Mouse (Mus musculus): ENCODE measurements around the gene Ddt.
A peak's percentile ranks its signal among the peaks of the same experiment; 100 is the strongest.

The Ddt gene

GRCm38 (mm10) chr10:75772795-75773664 is at the start of gene Ddt:
TSS of gene Ddt (minus strand) at chr10:75773414.
- peak; percentile 91 to 95 for DNase-seq

GRCm38 (mm10) chr10:75822443-75822842 is 49.2 kb upstream of the Ddt start, which contains the start of gene Gstt4:
TSS of gene Gstt4 (minus strand) at chr10:75822543.
- DNase-seq: no peak

GRCm38 (mm10) chr10:75819882-75820281 is 46.7 kb upstream of the Ddt start:
- DNase-seq: no peak

DNA sequence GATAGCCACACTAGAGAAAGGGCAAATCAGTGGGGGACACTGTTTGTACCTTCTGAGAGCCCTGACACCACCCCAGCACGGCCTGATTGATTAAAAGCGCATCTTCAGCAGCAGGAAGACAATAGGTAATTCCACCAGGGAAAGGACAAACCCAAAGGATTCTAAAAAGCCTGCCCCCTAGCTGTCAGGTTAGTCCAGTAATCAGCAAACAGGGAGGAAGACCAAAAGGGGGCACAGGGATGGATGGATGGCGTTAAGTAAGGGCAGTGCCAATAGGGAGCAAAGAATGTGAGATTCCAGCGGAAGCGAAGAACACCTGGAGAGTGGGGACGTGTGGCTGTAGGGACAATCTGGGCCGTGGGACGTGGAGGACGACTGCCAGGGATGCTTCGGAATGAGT is 45.4 kb upstream of the Ddt start:
- no peak for DNase-seq

GRCm38 (mm10) chr10:75804217-75804616 is 31.0 kb upstream of the Ddt start:
- no peak for DNase-seq

GRCm38 (mm10) chr10:75798176-75798696 is 25.0 kb upstream of the Ddt start, which contains the start of gene Gstt1:
TSS of gene Gstt1 (minus strand) at chr10:75798584.
- DNase-seq: peak; percentile 72 to 77

- peak; percentile 42 to 65 for DNase-seq
These were observed 24.5 kb upstream of the Ddt start for GRCm38 (mm10) chr10:75797619-75798175.

- DNase-seq: peak in 1 of 2 experiments; percentile 16
These were observed 23.7 kb upstream of the Ddt start for GRCm38 (mm10) chr10:75796731-75797516.

- DNase-seq: peak; percentile 43 to 69
These were observed 21.7 kb upstream of the Ddt start for GRCm38 (mm10) chr10:75794880-75795279.

GRCm38 (mm10) chr10:75790773-75791172 is 17.6 kb upstream of the Ddt start:
- peak in 1 of 2 experiments; percentile 20 for DNase-seq

DNA sequence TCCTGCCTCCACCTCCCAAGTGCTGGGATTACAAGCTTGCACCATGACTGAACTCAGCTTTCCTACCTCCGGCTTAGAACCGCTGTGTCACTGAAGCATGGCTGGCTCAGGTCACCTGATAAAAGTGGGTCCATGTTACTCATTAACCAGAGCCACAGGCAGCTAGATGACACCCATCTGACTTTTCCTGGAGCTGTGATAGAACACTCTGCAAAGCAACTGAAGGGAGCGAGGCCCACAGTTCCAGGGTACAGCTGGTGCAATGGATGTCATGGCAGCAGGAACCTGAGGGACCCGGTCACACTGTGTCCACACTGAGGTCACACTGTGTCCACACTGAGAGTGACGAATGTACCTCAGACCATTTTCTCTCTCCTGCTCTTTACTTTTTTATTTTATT is 16.6 kb upstream of the Ddt start:
- DNase-seq: peak in 1 of 2 experiments; percentile 43

DNA sequence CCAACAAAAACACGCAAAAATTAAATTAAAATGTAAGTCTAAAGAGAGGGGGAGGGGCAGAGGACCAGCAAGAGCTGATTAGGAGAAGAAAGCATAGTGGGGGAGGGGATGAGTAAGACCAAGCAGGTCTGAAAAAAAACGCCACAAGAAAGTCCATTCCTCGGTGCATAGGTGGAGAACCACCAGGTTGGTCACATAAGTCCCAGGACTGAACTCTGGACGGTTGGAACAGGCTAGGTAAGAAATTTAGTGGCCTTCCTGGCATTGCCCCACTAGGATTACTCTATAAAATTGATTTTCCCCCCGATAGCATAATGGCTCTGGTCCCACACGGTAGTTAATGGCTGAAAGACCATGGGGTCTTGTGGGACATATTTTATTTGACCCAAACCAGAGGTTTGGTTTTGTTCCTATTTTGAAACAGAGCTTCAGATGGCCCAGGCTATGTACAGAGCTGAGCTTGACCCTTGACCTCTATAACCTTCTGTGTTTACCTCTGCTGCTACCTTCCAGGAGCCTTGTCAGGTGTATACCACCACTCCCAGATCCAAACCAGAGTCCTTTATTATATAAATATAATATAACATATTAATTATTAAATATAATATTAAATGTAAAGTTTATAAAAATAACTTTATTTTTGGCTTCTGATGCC is 16.0 kb upstream of the Ddt start:
- no peak for DNase-seq

DNA sequence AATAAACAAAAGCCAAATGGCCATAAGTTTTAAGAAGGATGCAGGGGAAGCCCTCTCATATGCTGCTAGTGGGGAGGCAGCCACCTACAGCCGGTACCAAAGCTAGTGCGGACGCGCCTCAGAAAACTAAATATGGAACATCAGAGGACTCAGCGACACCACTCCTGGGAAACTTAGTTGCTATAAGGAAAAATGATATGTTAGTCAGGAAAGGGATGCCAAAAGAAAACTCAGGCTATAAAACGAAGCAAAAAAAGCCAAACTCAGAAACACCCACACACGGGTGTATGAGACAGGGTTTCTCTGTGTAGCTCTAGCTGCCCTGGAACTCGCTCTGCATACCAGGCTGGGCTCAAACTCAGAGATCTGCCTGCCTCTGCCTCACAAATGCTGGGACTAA is 15.1 kb upstream of the Ddt start:
- no peak for DNase-seq

DNA sequence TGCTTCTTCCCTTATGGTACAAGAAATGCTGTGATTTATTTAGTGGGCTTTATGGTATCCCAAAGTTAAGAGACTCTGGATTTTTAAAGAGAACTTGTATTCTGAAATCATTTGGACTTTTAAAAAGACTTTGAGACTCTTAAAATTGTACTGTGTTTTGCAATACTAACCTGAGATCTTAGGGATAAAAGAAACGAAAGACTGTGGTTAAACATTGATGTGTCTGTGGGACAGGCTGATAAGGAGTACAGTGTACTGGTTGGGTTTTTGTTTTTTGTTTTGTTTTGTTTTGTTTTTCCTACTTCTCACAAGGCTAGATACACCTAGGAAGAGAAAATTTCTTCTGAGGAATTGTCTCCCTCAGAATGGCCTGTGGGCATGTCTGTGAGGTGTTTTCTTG is 12.2 kb upstream of the Ddt start:
- DNase-seq: no peak

- DNase-seq: peak; percentile 72 to 82
These were observed 7.8 kb upstream of the Ddt start, which contains the start of the genes Gm20441 and Gstt3 for GRCm38 (mm10) chr10:75780769-75781578. TSS of gene Gm20441 (minus strand) at chr10:75780954. TSS of gene Gstt3 (minus strand) at chr10:75781414.

DNA sequence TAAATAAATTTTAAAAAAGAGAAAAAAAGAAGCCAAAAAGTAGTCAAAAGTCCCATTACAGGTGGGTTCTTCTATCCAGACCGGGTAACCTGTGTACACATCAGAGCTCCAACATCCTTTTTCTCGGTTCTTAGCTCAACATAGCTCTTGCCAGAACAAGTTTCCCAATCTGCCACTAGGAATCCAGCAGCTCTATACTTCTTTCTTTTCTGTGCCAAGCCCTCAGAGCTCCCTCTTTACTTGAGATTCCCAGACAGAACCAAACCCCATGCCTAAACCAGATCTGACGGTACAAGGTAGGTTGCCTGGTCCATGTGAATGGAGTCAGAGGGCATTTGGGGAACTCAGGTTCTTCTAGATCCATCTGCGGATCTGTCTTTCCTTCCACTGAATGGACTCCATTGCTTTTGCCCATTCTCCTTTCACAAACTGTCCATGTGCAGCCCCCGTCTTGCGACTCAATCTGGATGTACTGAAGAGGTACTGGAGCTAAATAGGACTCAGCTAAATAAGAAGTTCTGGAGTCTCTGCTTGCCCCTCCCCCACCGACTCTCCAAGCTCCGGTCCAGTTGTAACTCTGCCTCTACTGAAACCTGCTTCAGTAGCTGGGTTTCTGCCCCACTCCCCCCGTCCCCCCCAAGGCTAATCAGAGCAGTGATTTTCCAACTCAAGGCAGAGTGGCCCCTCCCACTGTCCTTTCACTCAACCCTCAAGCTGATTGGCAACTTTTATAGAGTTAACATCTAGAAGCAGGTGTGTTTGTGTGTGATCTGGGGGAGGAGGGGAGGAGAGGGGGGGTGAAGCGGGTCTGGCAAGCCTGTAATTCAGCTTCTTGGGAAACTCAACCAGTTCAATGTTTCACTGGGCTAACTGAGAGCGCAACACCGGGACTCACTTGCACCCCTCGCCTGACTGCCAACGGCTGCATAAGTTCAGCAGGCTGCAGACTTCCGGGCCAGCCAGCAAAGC is 6.3 kb upstream of the Ddt start:
- DNase-seq: peak; percentile 54 to 72

- DNase-seq: no peak
These were observed 4.7 kb upstream of the Ddt start for GRCm38 (mm10) chr10:75777885-75778284.

DNA sequence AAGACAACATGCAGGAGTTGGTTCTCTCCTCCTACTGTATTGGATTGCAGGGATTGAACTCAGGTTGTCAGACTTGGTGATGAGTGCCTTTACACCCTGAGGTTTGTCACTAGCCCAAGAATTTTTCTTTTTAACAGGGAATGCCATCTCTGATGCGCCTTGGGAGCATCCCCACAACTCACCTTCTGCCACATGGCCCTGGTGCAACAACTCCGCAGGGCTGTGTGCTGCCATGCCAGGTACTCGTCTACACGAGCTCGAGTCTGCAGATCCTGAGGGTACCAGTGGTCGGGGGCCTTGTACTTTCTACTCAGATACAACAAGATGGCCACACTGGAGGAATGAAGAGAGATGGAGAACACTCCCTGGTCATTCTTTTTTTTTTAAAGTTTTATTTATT is 3.3 kb upstream of the Ddt start:
- DNase-seq: no peak

DNA sequence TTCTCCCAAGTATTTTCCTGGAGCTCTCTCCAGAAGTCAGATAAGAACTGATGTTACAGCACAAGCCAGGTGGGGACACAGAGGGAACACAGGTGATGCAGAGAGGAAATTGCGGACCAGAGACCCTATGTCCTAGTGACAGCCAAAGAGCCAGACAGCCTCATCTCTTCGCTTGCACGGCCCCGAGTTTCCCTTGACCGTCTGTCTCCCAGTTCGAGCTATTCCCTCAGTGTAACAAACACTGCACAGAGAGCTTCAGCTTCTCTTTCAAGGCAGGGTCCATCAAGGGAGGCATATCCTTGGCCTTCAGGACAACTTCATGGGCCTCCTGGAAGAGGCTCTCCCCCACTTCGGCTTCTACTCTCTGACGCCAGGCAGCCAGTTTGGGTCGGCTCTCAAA is 1.4 kb upstream of the Ddt start:
- DNase-seq: no peak

- DNase-seq: no peak
These were observed 888 bp upstream of the Ddt start for GRCm38 (mm10) chr10:75774102-75774501.

Measured in kidney, postnatal 4 days (tissue).